Mouse (Mus musculus): ENCODE data around the gene Dennd1c. TPM values are rescaled to one million over a fixed set of nuclear protein-coding genes. Genes with fewer than 3 reads are reported as not detected.
"Not testable (repeated sequence)": the region's sequence is repeated elsewhere in the genome, so short reads cannot be mapped to it uniquely, and the experiment has no call there.

The Dennd1c gene
- total RNA-seq, 2 experiments from 2014 or later = 2.0 TPM

- intact Hi-C loops (cut with DNase I) = loop anchor here (5.0 to 10.0 kb wide), 2 partner anchors 62 to 234 kb away; partner anchors contain the start of gene Alkbh7
- peak; percentile 45 to 65 for DNase-seq
Observed at GRCm38 (mm10) chr17:57058891-57059485, 19.3 kb downstream of the Dennd1c start, which contains the start of gene Crb3. Gene Crb3 (plus strand): TSS chr17:57059105.

GRCm38 (mm10) chr17:57056246-57056645 lies 22.1 kb downstream of the Dennd1c start:
- intact Hi-C loops (cut with DNase I) = loop anchor here (2.0 to 10.0 kb wide), 3 partner anchors 23 to 231 kb away; partner anchors contain the start of gene Alkbh7
- DNase-seq = no peak

GRCm38 (mm10) chr17:57051679-57052078 lies 26.6 kb downstream of the Dennd1c start:
- intact Hi-C loops (cut with DNase I) = loop anchor here (10.0 kb wide), 1 partner anchor 227 kb away; no protein-coding TSS in a partner anchor
- not testable (repeated sequence) for DNase-seq

- intact Hi-C loops (cut with DNase I) = no loop called here
- DNase-seq = no peak
Observed at GRCm38 (mm10) chr17:57048816-57049215, 29.5 kb downstream of the Dennd1c start.

GRCm38 (mm10) chr17:57047406-57047805 lies 30.9 kb downstream of the Dennd1c start:
- intact Hi-C loops (cut with DNase I) = no loop called here
- DNase-seq = no peak

- intact Hi-C loops (cut with DNase I) = no loop called here
- no peak for DNase-seq
Observed at GRCm38 (mm10) chr17:57041554-57041953, 36.8 kb downstream of the Dennd1c start, which contains the start of gene Slc25a41. Gene Slc25a41 (minus strand): TSS chr17:57041654.

GRCm38 (mm10) chr17:57038978-57039377 lies 39.3 kb downstream of the Dennd1c start:
- intact Hi-C loops (cut with DNase I) = no loop called here
- DNase-seq = no peak

- intact Hi-C loops (cut with DNase I) = loop anchor here (2.0 kb wide), 1 partner anchor 24 kb away; no protein-coding TSS in a partner anchor
- DNase-seq = no peak
Observed at GRCm38 (mm10) chr17:57032854-57033253, 45.5 kb downstream of the Dennd1c start.

GRCm38 (mm10) chr17:57031661-57032420 lies 46.5 kb downstream of the Dennd1c start:
- intact Hi-C loops (cut with DNase I) = loop anchor here (2.0 kb wide), 1 partner anchor 25 kb away; no protein-coding TSS in a partner anchor

GRCm38 (mm10) chr17:57030931-57031660 lies 47.2 kb downstream of the Dennd1c start, which contains the start of gene Khsrp:
Gene Khsrp (minus strand): TSS chr17:57031522.
- intact Hi-C loops (cut with DNase I) = loop anchor here (1.0 kb wide), 1 partner anchor 20 kb away; the partner anchor contains the start of genes Gm17949 and Gtf2f1

More at GRCm38 (mm10) chr17:57031661-57032420, 46.5 kb downstream of the Dennd1c start:
- DNase-seq = peak; percentile 98

GRCm38 (mm10) chr17:57029691-57030090 lies 48.6 kb downstream of the Dennd1c start:
- intact Hi-C loops (cut with DNase I) = loop anchor here (1.0 kb wide), 1 partner anchor 18 kb away; the partner anchor contains the start of genes Gm17949 and Gtf2f1
- DNase-seq = peak; percentile 20 to 29

More at GRCm38 (mm10) chr17:57030931-57031660, 47.2 kb downstream of the Dennd1c start, which contains the start of gene Khsrp:
- peak; percentile 54 to 58 for DNase-seq

GRCm38 (mm10) chr17:57027471-57027870 lies 50.8 kb downstream of the Dennd1c start:
- DNase-seq = no peak
- intact Hi-C loops (cut with DNase I) = no loop called here

GRCm38 (mm10) chr17:57020960-57021359 lies 57.4 kb downstream of the Dennd1c start:
- intact Hi-C loops (cut with DNase I) = no loop called here
- no peak for DNase-seq

GRCm38 (mm10) chr17:57019693-57020092 lies 58.6 kb downstream of the Dennd1c start:
- intact Hi-C loops (cut with DNase I) = no loop called here

More at GRCm38 (mm10) chr17:57019693-57020092, 58.6 kb downstream of the Dennd1c start:
- DNase-seq = no peak

Other genes starting within 250 kb of the Dennd1c start
- 1 to 10 TPM; 4.3 to 6.0 TPM for gene Rfx2, start 247.5 kb downstream of the Dennd1c start, total RNA-seq (2021)
- not detected for gene Acsbg2, start 204.1 kb downstream of the Dennd1c start, total RNA-seq (2021)
- gene 1700061G19Rik, start 203.0 kb downstream of the Dennd1c start, total RNA-seq (2021) = not detected
- 10 to 100 TPM; 22.0 to 22.7 TPM for gene Mllt1, start 143.1 kb downstream of the Dennd1c start, total RNA-seq (2021)
- not detected for gene Acer1, start 96.4 kb downstream of the Dennd1c start, total RNA-seq (2021)
- gene Clpp, start 88.2 kb downstream of the Dennd1c start, total RNA-seq (2021) = 10 to 100 TPM; 57.3 to 64.0 TPM
- 10 to 100 TPM; 49.6 to 52.8 TPM for gene Alkbh7, start 81.2 kb downstream of the Dennd1c start, total RNA-seq (2021)
- gene Pspn, start 78.5 kb downstream of the Dennd1c start, total RNA-seq (2021) = not detected
- 10 to 100 TPM; 22.0 to 23.6 TPM for gene Gtf2f1, start 67.2 kb downstream of the Dennd1c start, total RNA-seq (2021)
- not detected for gene Gm17949, start 67.0 kb downstream of the Dennd1c start, total RNA-seq (2021)
- gene Khsrp, start 47.0 kb downstream of the Dennd1c start, total RNA-seq (2021) = 10 to 100 TPM; 54.7 to 56.7 TPM
- gene Slc25a41, start 36.9 kb downstream of the Dennd1c start, total RNA-seq (2021) = not detected
- under 1 TPM; 0.22 to 0.29 TPM for gene Crb3, start 19.4 kb downstream of the Dennd1c start, total RNA-seq (2021)
- gene Slc25a23, start 18.7 kb downstream of the Dennd1c start, total RNA-seq (2021) = 10 to 100 TPM; 69.3 to 73.8 TPM
- 1 to 10 TPM; 3.3 to 3.9 TPM for gene Tubb4a, start 9.3 kb upstream of the Dennd1c start, total RNA-seq (2021)
- under 1 TPM; 0.36 to 0.44 TPM for gene Tnfsf9, start 26.8 kb upstream of the Dennd1c start, total RNA-seq (2021)
- not detected for gene Cd70, start 71.3 kb upstream of the Dennd1c start, total RNA-seq (2021)
- under 1 TPM in 1 of 2 experiments, not detected in 1; 0.22 TPM for gene Tnfsf14, start 115.7 kb upstream of the Dennd1c start, total RNA-seq (2021)
- gene C3, start 149.6 kb upstream of the Dennd1c start, total RNA-seq (2021) = 10 to 100 TPM; 47.9 to 65.0 TPM
- gene Gpr108, start 169.9 kb upstream of the Dennd1c start, total RNA-seq (2021) = 10 to 100 TPM; 25.9 to 26.8 TPM
- gene Trip10, start 170.9 kb upstream of the Dennd1c start, total RNA-seq (2021) = 10 to 100 TPM; 72.3 to 77.5 TPM
- gene Vav1, start 200.6 kb upstream of the Dennd1c start, total RNA-seq (2021) = 1 to 10 TPM; 2.2 to 5.5 TPM

All from heart, postnatal 14 days (tissue).